Mouse (Mus musculus) myocyte (in vitro differentiated cells): ENCODE measurements around the gene Sectm1a.

Experiments
- MAX ChIP-seq: IDR thresholded peaks from one replicate; pipeline ENCODE4 v1.6.1; 2011; ENCODE audit warnings: low read depth, mild to moderate bottlenecking, control low read depth
- MYOG ChIP-seq, 3 experiments: IDR thresholded peaks; one replicate each; pipeline ENCODE4 v1.6.1; 2011; ENCODE audit warnings: control low read depth in 2 of 3, low read depth in 2 of 3, mild to moderate bottlenecking in 2 of 3; ENCODE audit not compliant: insufficient read length in 2 of 3, control insufficient read depth in 1 of 3, insufficient read depth in 1 of 3
- POLR2A ChIP-seq: IDR thresholded peaks from one replicate; pipeline ENCODE4 v1.6.1; 2011; ENCODE audit warnings: low read depth, mild to moderate bottlenecking, control low read depth, moderate library complexity; ENCODE audit not compliant: insufficient read length
- POLR2AphosphoS2 ChIP-seq: IDR thresholded peaks from one replicate; pipeline ENCODE4 v1.6.1; 2011; ENCODE audit warnings: low read depth, control low read depth; ENCODE audit not compliant: insufficient read length
- SRF ChIP-seq: IDR thresholded peaks from one replicate; pipeline ENCODE4 v1.6.1; 2011; ENCODE audit warnings: low read depth; ENCODE audit not compliant: control insufficient read depth, insufficient read length
- TCF12 ChIP-seq: IDR thresholded peaks from one replicate; pipeline ENCODE4 v1.6.1; 2011; ENCODE audit warnings: mild to moderate bottlenecking, control low read depth; ENCODE audit not compliant: poor library complexity, insufficient read depth, severe bottlenecking
- USF1 ChIP-seq: IDR thresholded peaks from one replicate; pipeline ENCODE4 v1.6.1; 2011; ENCODE audit warnings: low read depth, mild to moderate bottlenecking, control low read depth, moderate library complexity

DNA sequence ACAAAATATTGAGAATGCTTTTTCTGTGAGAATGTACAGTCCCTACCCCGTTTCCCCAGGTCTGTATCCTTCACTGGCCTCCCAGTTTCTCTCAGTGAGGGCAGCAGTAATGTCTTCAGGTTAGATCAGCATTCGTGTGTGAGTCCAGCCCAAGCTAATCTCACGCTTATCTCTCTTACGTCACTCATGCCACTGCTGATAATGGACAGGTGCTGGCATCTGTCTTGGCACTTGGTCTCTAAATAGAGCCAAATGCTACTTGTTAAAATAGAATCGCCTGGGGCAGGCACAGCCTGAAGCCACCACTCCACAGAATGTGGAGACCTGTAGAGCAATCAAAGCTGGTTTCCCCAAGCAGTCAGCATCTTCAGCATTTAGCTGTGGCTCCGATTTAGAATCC is 8.0 kb upstream of the Sectm1a start:
- no peak for TF ChIP-seq POLR2A
- peak; percentile 69 for TF ChIP-seq TCF12
- TF ChIP-seq USF1 = no peak
- no peak for TF ChIP-seq POLR2AphosphoS2
- no peak for TF ChIP-seq MAX
- peak in 1 of 3 experiments; percentile 69 for TF ChIP-seq MYOG (IDR thresholded peaks at IDR 0.05; ENCODE audit: control insufficient read depth in 1 of 3, insufficient read depth in 1 of 3, insufficient read length in 2 of 3, low read depth in 2 of 3)
- TF ChIP-seq SRF = no peak
